Mouse (Mus musculus) hindbrain, embryonic 16.5 days (tissue): Measurements from ENCODE around the gene Lysmd1. TPM values are rescaled to one million over a fixed set of nuclear protein-coding genes. Genes with fewer than 3 reads are reported as not detected.
"Not testable (repeated sequence)": the region's sequence is repeated elsewhere in the genome, so short reads cannot be mapped to it uniquely, and the experiment has no call there.

Experiments used
- ATAC-seq: fragments of 200-750 bp; cut with Nextera tagmentation; 2 replicates; pipeline ENCODE4 v1.8.0; 2017; ENCODE audit warnings: moderate TSS enrichment, moderate library complexity
- H3K27ac ChIP-seq: fragments of 300-500 bp; sonication (generic); 2 replicates; pipeline ENCODE4 v1.5.1; 2014; ENCODE audit warnings: low read depth, mild to moderate bottlenecking, control low read depth, low read length, moderate library complexity
- H3K27me3 ChIP-seq: fragments of 300-500 bp; sonication (generic); replicated peaks from 2 replicates; pipeline ENCODE4 v1.6.1; 2014; ENCODE audit warnings: low read length; ENCODE audit not compliant: control insufficient read depth, insufficient read depth
- H3K36me3 ChIP-seq: fragments of 300-500 bp; sonication (generic); 2 replicates; pipeline ENCODE4 v1.6.1; 2014; ENCODE audit warnings: mild to moderate bottlenecking, low read length, moderate library complexity, mixed read lengths; ENCODE audit not compliant: control insufficient read depth, insufficient read depth
- H3K4me1 ChIP-seq: fragments of 300-500 bp; sonication (generic); 2 replicates; pipeline ENCODE4 v1.6.1; 2014; ENCODE audit warnings: low read depth, low read length; ENCODE audit not compliant: control insufficient read depth, insufficient read depth
- H3K4me2 ChIP-seq: fragments of 300-500 bp; sonication (generic); 2 replicates; pipeline ENCODE4 v1.6.1; 2014; ENCODE audit warnings: mild to moderate bottlenecking, low read length, control low read depth, moderate library complexity
- H3K4me3 ChIP-seq: fragments of 300-500 bp; sonication (generic); 2 replicates; pipeline ENCODE4 v1.5.1; 2014; ENCODE audit warnings: mild to moderate bottlenecking, low read length, control low read depth, moderate library complexity
- H3K9ac ChIP-seq: fragments of 300-500 bp; sonication (generic); 2 replicates; pipeline ENCODE4 v1.6.1; 2014; ENCODE audit warnings: low read depth, mild to moderate bottlenecking, control low read depth, low read length, moderate library complexity
- H3K9me3 ChIP-seq: fragments of 300-500 bp; sonication (generic); 2 replicates; pipeline ENCODE4 v1.6.1; 2014; ENCODE audit warnings: mild to moderate bottlenecking, low read length, moderate library complexity; ENCODE audit not compliant: control insufficient read depth
- WGBS: fragments of 180-500 bp; shearing (Covaris S2); extraction: QIAGEN DNeasy Blood & Tissue Kit; methylation state at CpG from one replicate; pipeline ENCODE4 v1.1.7; 2014; 5-methylcytosine and 5-hydroxymethylcytosine counted together
- polyA plus RNA-seq: library from polyadenylated mRNA; unstranded; fragments of >200 nt; fragmentation: Nextera tagmentation; extraction: Ambion mirVana; gene quantifications from 2 replicates; pipeline ENCODE4 v1.2.1, GENCODE M21; 2015

The Lysmd1 gene
- polyA plus RNA-seq, 1 experiment from 2014 or later, result 51.9 TPM

- ATAC-seq, result peak; percentile 16; the same call in 1 of the 2 replicates
- Histone ChIP-seq H3K36me3 (peaks cover 5% of the 10 kb centered on the region; the same call in 1 of the 2 replicates), H3K27me3 (no peaks in the 10 kb centered on the region), H3K4me2 (peak overlapping the region; percentile 88), H3K27ac (peak overlapping the region; percentile 15), H3K9me3 (no peaks in the 10 kb centered on the region), H3K9ac (peak overlapping the region; percentile 59), H3K4me1 (peaks cover 20% of the 10 kb centered on the region), H3K4me3 (peak overlapping the region; percentile 45)
- WGBS, result 60% methylated on average over 11 of the region's 11 CpGs
Observed at GRCm38 (mm10) chr3:95133176-95133575, 712 bp upstream of the Lysmd1 start.

DNA sequence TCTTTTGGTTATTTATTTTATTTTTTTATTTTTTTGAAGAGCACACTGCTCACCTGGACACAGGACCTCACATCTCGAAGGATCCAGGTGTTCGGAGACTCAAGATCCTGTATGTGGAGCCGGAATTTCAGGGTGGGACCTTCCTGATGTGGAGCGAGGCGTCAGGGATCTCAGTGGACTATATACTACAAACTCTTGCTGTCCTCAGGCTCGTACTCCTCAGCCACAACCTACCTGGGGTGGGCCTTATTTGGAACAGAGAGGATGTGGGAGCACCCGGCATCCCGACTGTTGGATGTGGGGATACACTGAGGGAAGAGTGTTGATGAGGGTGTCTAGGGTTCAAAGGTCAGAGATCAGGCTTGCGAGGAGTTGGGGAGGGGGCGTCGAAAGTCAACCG is 245 bp downstream of the Lysmd1 start:
- peak overlapping the region; percentile 45 for H3K4me3 ChIP-seq
- H3K36me3 ChIP-seq, H3K9me3 ChIP-seq, H3K9ac ChIP-seq, H3K27me3 ChIP-seq, H3K27ac ChIP-seq, H3K4me2 ChIP-seq: not testable (repeated sequence)
- ATAC-seq, result peak; percentile 73
- H3K4me1 ChIP-seq, result peaks cover 20% of the 10 kb centered on the region
- no CpG with 5 or more reads among the region's 12 CpGs for WGBS

- peaks cover 18% of the 10 kb centered on the region for H3K4me1 ChIP-seq
- 34% methylated on average over 6 of the region's 6 CpGs for WGBS
- peak overlapping the region; percentile 11; the same call in 1 of the 2 replicates for H3K9ac ChIP-seq
- no peak for ATAC-seq
- H3K9me3 ChIP-seq, result no peaks in the 10 kb centered on the region
- H3K4me2 ChIP-seq, result peak overlapping the region; percentile 66
- no peak overlapping the region for H3K27ac ChIP-seq
- H3K27me3 ChIP-seq, result no peaks in the 10 kb centered on the region
- peaks cover 5% of the 10 kb centered on the region; the same call in 1 of the 2 replicates for H3K36me3 ChIP-seq
- H3K4me3 ChIP-seq, result peak overlapping the region; percentile 38
Observed at GRCm38 (mm10) chr3:95135023-95135422, 1.1 kb downstream of the Lysmd1 start.

DNA sequence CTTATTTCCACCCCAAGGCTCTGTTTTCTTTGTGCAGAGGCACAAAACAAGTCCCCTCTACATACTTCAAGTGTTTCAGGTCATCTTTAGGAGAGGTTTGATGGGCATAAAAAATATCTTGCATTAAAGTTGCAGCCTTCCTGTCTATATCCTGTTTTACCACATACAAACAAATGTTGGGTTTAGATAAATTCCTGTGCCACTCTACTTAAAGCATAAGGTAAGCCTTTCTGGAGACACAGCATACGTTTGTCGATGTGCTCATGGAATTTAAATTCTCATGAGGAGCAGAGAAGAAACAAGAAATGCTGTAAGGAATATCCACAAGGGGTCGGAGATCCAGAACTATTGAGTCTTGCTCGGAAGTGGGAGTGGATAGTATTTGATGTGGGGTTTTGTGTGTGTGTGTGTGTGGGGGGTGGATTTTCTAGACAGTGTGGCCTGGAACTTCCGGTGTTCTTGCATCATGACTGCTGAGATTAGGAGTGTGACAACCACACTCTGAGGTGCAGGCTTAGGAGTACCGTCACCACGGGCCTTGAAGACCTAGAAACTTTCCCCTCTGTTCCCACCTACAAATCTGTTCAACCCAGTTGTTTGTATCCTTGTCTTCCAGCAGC is 1.7 kb downstream of the Lysmd1 start:
- peaks cover 18% of the 10 kb centered on the region for H3K4me1 ChIP-seq
- H3K9me3 ChIP-seq, result no peaks in the 10 kb centered on the region
- no peaks in the 10 kb centered on the region for H3K27me3 ChIP-seq
- H3K27ac ChIP-seq, result no peak overlapping the region
- H3K36me3 ChIP-seq, result peaks cover 4% of the 10 kb centered on the region; the same call in 1 of the 2 replicates
- H3K4me3 ChIP-seq, result peak overlapping the region; percentile 38
- ATAC-seq, result no peak
- H3K9ac ChIP-seq, result peak overlapping the region; percentile 11
- H3K4me2 ChIP-seq, result peak overlapping the region; percentile 66
- WGBS, result 95% methylated on average over 7 of the region's 7 CpGs

- H3K27ac ChIP-seq, result no peak overlapping the region
- H3K4me2 ChIP-seq, result no peak overlapping the region
- H3K27me3 ChIP-seq, result no peaks in the 10 kb centered on the region
- peaks cover 18% of the 10 kb centered on the region for H3K4me1 ChIP-seq
- no peak overlapping the region for H3K4me3 ChIP-seq
- 94% methylated on average over 3 of the region's 3 CpGs for WGBS
- H3K9me3 ChIP-seq, result no peaks in the 10 kb centered on the region
- ATAC-seq, result no peak
- H3K9ac ChIP-seq, result no peak overlapping the region
- peaks cover 6% of the 10 kb centered on the region; the same call in 1 of the 2 replicates for H3K36me3 ChIP-seq
Observed at GRCm38 (mm10) chr3:95136336-95136735, 2.4 kb downstream of the Lysmd1 start.

DNA sequence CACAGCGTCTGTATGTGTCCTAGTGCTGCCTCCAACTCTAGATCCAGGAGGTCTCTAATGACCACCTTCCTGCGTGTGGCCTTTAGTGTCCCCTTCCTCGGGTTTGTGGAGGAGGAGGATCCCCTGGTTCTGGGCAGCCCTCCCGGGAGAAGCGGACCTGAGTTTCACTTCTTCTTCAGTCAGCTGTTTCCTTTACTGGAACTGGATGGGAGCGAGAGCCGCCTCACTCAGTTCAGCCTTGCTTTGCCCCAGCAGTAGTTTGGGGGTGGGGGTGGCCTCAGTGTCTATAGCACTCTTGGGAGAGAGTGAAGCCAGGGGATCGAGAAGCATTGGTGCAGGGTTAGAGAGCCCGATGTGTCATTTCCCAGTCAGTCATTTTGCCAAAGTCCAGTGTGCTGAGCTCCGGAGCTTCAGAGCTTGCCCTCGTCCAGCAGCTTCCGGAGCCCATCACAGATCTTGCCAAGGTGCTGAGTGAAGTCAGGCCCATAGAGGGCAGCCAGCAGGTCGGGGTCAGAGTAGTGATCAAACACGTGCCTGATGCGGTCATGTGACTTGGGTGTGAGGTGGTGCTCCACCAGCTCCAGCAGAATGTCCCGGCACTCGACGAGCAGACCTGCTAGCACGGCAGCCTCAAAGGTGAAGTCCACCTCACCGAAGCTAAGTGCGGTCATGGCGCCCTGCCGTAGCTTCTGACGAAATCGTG is 5.8 kb downstream of the Lysmd1 start:
- peaks cover 8% of the 10 kb centered on the region; the same call in 1 of the 2 replicates for H3K36me3 ChIP-seq
- 73% methylated on average over 25 of the region's 25 CpGs for WGBS

GRCm38 (mm10) chr3:95140289-95140595 is 6.4 kb downstream of the Lysmd1 start:
- Histone ChIP-seq H3K27ac (no peak overlapping the region), H3K9ac (no peak overlapping the region), H3K4me1 (peaks cover 8% of the 10 kb centered on the region), H3K27me3 (no peaks in the 10 kb centered on the region), H3K36me3 (peaks cover 8% of the 10 kb centered on the region; the same call in 1 of the 2 replicates), H3K4me2 (no peak overlapping the region), H3K9me3 (no peaks in the 10 kb centered on the region), H3K4me3 (no peak overlapping the region)
- no peak for ATAC-seq
- WGBS, result 70% methylated on average over 18 of the region's 18 CpGs

More for the DNA sequence above, 5.8 kb downstream of the Lysmd1 start:
- Histone ChIP-seq H3K9ac (no peak overlapping the region), H3K4me1 (peaks cover 12% of the 10 kb centered on the region), H3K9me3 (no peaks in the 10 kb centered on the region), H3K4me2 (no peak overlapping the region), H3K27ac (no peak overlapping the region), H3K4me3 (no peak overlapping the region), H3K27me3 (no peaks in the 10 kb centered on the region)
- no peak for ATAC-seq

GRCm38 (mm10) chr3:95140795-95141194 is 6.9 kb downstream of the Lysmd1 start:
- H3K4me1 ChIP-seq, result peaks cover 2% of the 10 kb centered on the region
- no peaks in the 10 kb centered on the region for H3K9me3 ChIP-seq
- no peak overlapping the region for H3K4me2 ChIP-seq
- 91% methylated on average over 6 of the region's 6 CpGs for WGBS
- no peaks in the 10 kb centered on the region for H3K27me3 ChIP-seq
- H3K36me3 ChIP-seq, result peaks cover 8% of the 10 kb centered on the region; the same call in 1 of the 2 replicates
- ATAC-seq, result no peak
- no peak overlapping the region for H3K27ac ChIP-seq
- H3K4me3 ChIP-seq, result no peak overlapping the region
- H3K9ac ChIP-seq, result no peak overlapping the region

- H3K4me1 ChIP-seq, result no peaks in the 10 kb centered on the region
- H3K9me3 ChIP-seq, result no peaks in the 10 kb centered on the region
- WGBS, result 94% methylated on average over 9 of the region's 9 CpGs
- ATAC-seq, result no peak
- H3K27ac ChIP-seq, result no peak overlapping the region
- H3K36me3 ChIP-seq, result peaks cover 8% of the 10 kb centered on the region; the same call in 1 of the 2 replicates
- no peak overlapping the region for H3K4me2 ChIP-seq
- H3K27me3 ChIP-seq, result no peaks in the 10 kb centered on the region
- H3K4me3 ChIP-seq, result no peak overlapping the region
- H3K9ac ChIP-seq, result no peak overlapping the region
Observed at GRCm38 (mm10) chr3:95141474-95141873, 7.6 kb downstream of the Lysmd1 start.
